22 mouse cellular contexts compared by ENCODE assay signal in the genomic region with DNA sequence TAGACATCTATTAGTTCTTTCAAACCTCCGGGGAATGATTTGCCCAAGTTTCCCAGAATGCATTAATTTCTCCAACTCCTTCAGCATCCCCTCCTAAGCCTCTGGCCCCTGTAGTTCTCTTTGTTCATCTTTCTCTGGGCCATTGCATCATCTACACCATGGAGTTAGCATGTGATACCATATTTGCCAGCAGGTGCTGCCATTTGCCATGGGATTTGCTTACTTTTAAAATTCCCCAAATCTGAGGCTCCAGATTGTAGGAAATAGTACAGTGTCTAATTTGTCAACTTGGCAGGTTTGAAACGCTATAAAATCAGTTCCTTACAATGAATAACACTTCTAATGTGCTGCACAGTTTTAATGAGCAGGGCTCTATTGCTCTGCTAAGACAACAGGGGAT.
DNase-seq lines count a peak whose midpoint lies in the region; ATAC-seq and TF ChIP-seq lines count a peak whose summit lies in the region.
"Had no signal": no experiment of that assay in that cellular context is flagged by ENCODE, and none has a peak within 500 bp of the region (broad histone marks: within the 10 kb centered on the region; RNA-seq: fewer than 3 reads in every experiment).

No protein-coding gene starts in this region.

- H3K4me2 ChIP-seq in hindbrain, postnatal 0 days (ENCODE audit: low read depth, low read length), result no peak overlapping the region
- H3K4me2 ChIP-seq in hindbrain, embryonic 14.5 days (replicated peaks), result no peak overlapping the region
- H3K4me2 ChIP-seq in midbrain, embryonic 14.5 days (ENCODE audit: low read length), result no peak overlapping the region
- no peak overlapping the region for H3K4me2 ChIP-seq in midbrain, embryonic 15.5 days
- H3K4me2 ChIP-seq: limb, embryonic 15.5 days; lung, embryonic 15.5 days; midbrain, embryonic 12.5 days; stomach, embryonic 15.5 days had no signal

- H3K9ac ChIP-seq in hindbrain, postnatal 0 days (replicated peaks; ENCODE audit: low read length), result no peak overlapping the region
- H3K9ac ChIP-seq in hindbrain, embryonic 14.5 days, result no peak overlapping the region
- H3K9ac ChIP-seq in midbrain, embryonic 14.5 days (replicated peaks; ENCODE audit: low read length), result no peak overlapping the region
- no peak overlapping the region for H3K9ac ChIP-seq in midbrain, embryonic 15.5 days
- H3K9ac ChIP-seq: limb, embryonic 15.5 days; liver, embryonic 14.5 days; lung, embryonic 15.5 days; midbrain, embryonic 12.5 days; stomach, embryonic 15.5 days had no signal

- no peak overlapping the region for H3K27ac ChIP-seq in hindbrain, postnatal 0 days
- no peak overlapping the region for H3K27ac ChIP-seq in hindbrain, embryonic 14.5 days
- no peak overlapping the region for H3K27ac ChIP-seq in midbrain, embryonic 14.5 days (replicated peaks; ENCODE audit: low read depth, low read length)
- H3K27ac ChIP-seq in midbrain, embryonic 15.5 days, result no peak overlapping the region
- H3K27ac ChIP-seq: heart, embryonic 10.5 days; limb, embryonic 15.5 days; liver, embryonic 14.5 days; lung, embryonic 15.5 days; midbrain, embryonic 12.5 days; stomach, embryonic 15.5 days had no signal

- H3K9me3 ChIP-seq in hindbrain, postnatal 0 days (ENCODE audit: low read length), result no peaks in the 10 kb centered on the region
- no peaks in the 10 kb centered on the region for H3K9me3 ChIP-seq in hindbrain, embryonic 14.5 days (ENCODE audit: control insufficient read depth, low read length)
- no peaks in the 10 kb centered on the region for H3K9me3 ChIP-seq in midbrain, embryonic 14.5 days (ENCODE audit: control insufficient read depth, low read length)
- H3K9me3 ChIP-seq in midbrain, embryonic 15.5 days, result no peaks in the 10 kb centered on the region
- H3K9me3 ChIP-seq: heart, embryonic 10.5 days; limb, embryonic 15.5 days; lung, embryonic 15.5 days; midbrain, embryonic 12.5 days; stomach, embryonic 15.5 days had no signal

- no peaks in the 10 kb centered on the region for H3K36me3 ChIP-seq in hindbrain, postnatal 0 days (ENCODE audit: insufficient read depth, low read length)
- H3K36me3 ChIP-seq in hindbrain, embryonic 14.5 days (replicated peaks; ENCODE audit: control insufficient read depth, insufficient read depth), result no peaks in the 10 kb centered on the region
- H3K36me3 ChIP-seq in midbrain, embryonic 14.5 days (ENCODE audit: control insufficient read depth, insufficient read depth, low read length), result no peaks in the 10 kb centered on the region
- H3K36me3 ChIP-seq in midbrain, embryonic 15.5 days (replicated peaks), result no peaks in the 10 kb centered on the region
- H3K36me3 ChIP-seq: heart, embryonic 10.5 days; limb, embryonic 15.5 days; lung, embryonic 15.5 days; midbrain, embryonic 12.5 days; stomach, embryonic 15.5 days had no signal

- no peak overlapping the region for H3K4me3 ChIP-seq in hindbrain, postnatal 0 days (ENCODE audit: low read length)
- no peak overlapping the region for H3K4me3 ChIP-seq in hindbrain, embryonic 14.5 days (replicated peaks; ENCODE audit: low read length)
- H3K4me3 ChIP-seq in midbrain, embryonic 14.5 days (replicated peaks; ENCODE audit: low read depth, low read length), result no peak overlapping the region
- no peak overlapping the region for H3K4me3 ChIP-seq in midbrain, embryonic 15.5 days
- H3K4me3 ChIP-seq: heart, embryonic 10.5 days; limb, embryonic 15.5 days; lung, embryonic 15.5 days; midbrain, embryonic 12.5 days; stomach, embryonic 15.5 days had no signal

- TF ChIP-seq CTCF in hindbrain, postnatal 0 days (IDR thresholded peaks at IDR 0.05; ENCODE audit: low read depth), result peak; percentile 53

- no peak for ATAC-seq in hindbrain, postnatal 0 days
- no peak for ATAC-seq in hindbrain, embryonic 14.5 days (ENCODE audit: low FRiP score)
- ATAC-seq in midbrain, embryonic 14.5 days (ENCODE audit: low FRiP score, low TSS enrichment), result no peak
- ATAC-seq in midbrain, embryonic 15.5 days (replicated peaks), result no peak
- ATAC-seq: hindbrain, embryonic 16.5 days; intestine, embryonic 16.5 days had no signal

- 64% methylated on average over 2 of the region's 2 CpGs for WGBS in hindbrain, postnatal 0 days
- 68% methylated on average over 2 of the region's 2 CpGs for WGBS in hindbrain, embryonic 14.5 days
- 79% methylated on average over 2 of the region's 2 CpGs for WGBS in midbrain, embryonic 14.5 days
- WGBS in midbrain, embryonic 15.5 days, result 72% methylated on average over 2 of the region's 2 CpGs

- peak; percentile 55 for DNase-seq in hindbrain, postnatal 0 days (ENCODE audit: low spot score)
- DNase-seq in hindbrain, embryonic 14.5 days (ENCODE audit: low spot score), result no peak
- DNase-seq in midbrain, embryonic 14.5 days, result peak; percentile 38
- peak; percentile 28 for DNase-seq in brain, adult 2 months (ENCODE audit: low read depth, low spot score)
- DNase-seq in cerebellum, postnatal 4 days (ENCODE audit: low spot score in 2 of 2), result no peak
- DNase-seq in right cerebral cortex, postnatal 14 days, result no peak
- DNase-seq: adrenal gland, postnatal 36 days; cerebellum, adult 11-12 months; left cerebral cortex, postnatal 4 days; lung, postnatal 4 days; right cerebral cortex, postnatal 4 days; thymus, adult 18-20 months; thymus, postnatal 36 days had no signal

- no peaks in the 10 kb centered on the region for H3K27me3 ChIP-seq in hindbrain, postnatal 0 days (ENCODE audit: insufficient read depth, low read length)
- no peaks in the 10 kb centered on the region for H3K27me3 ChIP-seq in hindbrain, embryonic 14.5 days (ENCODE audit: control insufficient read depth, insufficient read depth, low read length)
- H3K27me3 ChIP-seq in midbrain, embryonic 14.5 days (ENCODE audit: control insufficient read depth, insufficient read depth, low read length), result no peaks in the 10 kb centered on the region
- no peaks in the 10 kb centered on the region for H3K27me3 ChIP-seq in midbrain, embryonic 15.5 days (replicated peaks)
- H3K27me3 ChIP-seq: lung, embryonic 15.5 days; midbrain, embryonic 12.5 days; stomach, embryonic 15.5 days had no signal

- peaks cover 18% of the 10 kb centered on the region for H3K4me1 ChIP-seq in hindbrain, postnatal 0 days (ENCODE audit: insufficient read depth, low read length)
- H3K4me1 ChIP-seq in hindbrain, embryonic 14.5 days (replicated peaks; ENCODE audit: control insufficient read depth, insufficient read depth, low read length), result peaks cover 4% of the 10 kb centered on the region
- 0 out of 2 replicates have a peak, but pooled peaks cover 7% of the 10 kb centered on the region for H3K4me1 ChIP-seq in midbrain, embryonic 14.5 days (ENCODE audit: control insufficient read depth, insufficient read depth, low read length)
- H3K4me1 ChIP-seq in midbrain, embryonic 15.5 days, result peaks cover 6% of the 10 kb centered on the region; the same call in 1 of the 2 replicates
- H3K4me1 ChIP-seq: heart, embryonic 10.5 days; midbrain, embryonic 12.5 days; stomach, embryonic 15.5 days had no signal

Comparison
In these comparisons a context has a peak if more than half of its experiments do, and no peak if none do; other contexts are left out.
1. DNase-seq: peak in hindbrain, postnatal 0 days (single experiment), midbrain, embryonic 14.5 days (single experiment) and brain, adult 2 months (single experiment); none in hindbrain, embryonic 14.5 days (single experiment), cerebellum, postnatal 4 days (0 of 2) and right cerebral cortex, postnatal 14 days (single experiment).